Mouse (Mus musculus): ENCODE data around the gene Themis.

Themis gene

GRCm38 (mm10) chr10:28668261-28668660 lies at the start of gene Themis:
TSS of gene Themis (plus strand) at chr10:28668360.
- no peak for DNase-seq (ENCODE audit: low spot score)

GRCm38 (mm10) chr10:28619415-28619814 lies 48.7 kb upstream of the Themis start:
- DNase-seq (ENCODE audit: low spot score), result no peak

GRCm38 (mm10) chr10:28636096-28636495 lies 32.1 kb upstream of the Themis start:
- no peak for DNase-seq (ENCODE audit: low spot score)

- no peak for DNase-seq (ENCODE audit: low spot score)
These were observed 26.3 kb upstream of the Themis start for GRCm38 (mm10) chr10:28641887-28642286.

GRCm38 (mm10) chr10:28647855-28648254 lies 20.3 kb upstream of the Themis start:
- no peak for DNase-seq (ENCODE audit: low spot score)

- no peak for DNase-seq (ENCODE audit: low spot score)
These were observed 18.9 kb upstream of the Themis start for GRCm38 (mm10) chr10:28649109-28649899.

GRCm38 (mm10) chr10:28649900-28650160 lies 18.3 kb upstream of the Themis start:
- DNase-seq (ENCODE audit: low spot score), result no peak

- no peak for DNase-seq (ENCODE audit: low spot score)
These were observed 16.2 kb upstream of the Themis start for GRCm38 (mm10) chr10:28651910-28652309.

GRCm38 (mm10) chr10:28654733-28655132 lies 13.4 kb upstream of the Themis start:
- DNase-seq (ENCODE audit: low spot score), result no peak

- DNase-seq (ENCODE audit: low spot score), result no peak
These were observed 3.0 kb upstream of the Themis start for GRCm38 (mm10) chr10:28665141-28665540.

GRCm38 (mm10) chr10:28673931-28674330 lies 5.8 kb downstream of the Themis start:
- DNase-seq (ENCODE audit: low spot score), result no peak

- no peak for DNase-seq (ENCODE audit: low spot score)
These were observed 7.2 kb downstream of the Themis start for GRCm38 (mm10) chr10:28675337-28675736.

- no peak for DNase-seq (ENCODE audit: low spot score)
These were observed 26.8 kb downstream of the Themis start for GRCm38 (mm10) chr10:28694981-28695380.

GRCm38 (mm10) chr10:28696032-28696431 lies 27.9 kb downstream of the Themis start:
- DNase-seq (ENCODE audit: low spot score), result no peak

GRCm38 (mm10) chr10:28698175-28698574 lies 30.0 kb downstream of the Themis start:
- DNase-seq (ENCODE audit: low spot score), result no peak

GRCm38 (mm10) chr10:28721828-28722227 lies 53.7 kb downstream of the Themis start:
- DNase-seq (ENCODE audit: low spot score), result no peak

- DNase-seq (ENCODE audit: low spot score), result no peak
These were observed 55.1 kb downstream of the Themis start for GRCm38 (mm10) chr10:28723266-28723665.

- peak; percentile 3 for DNase-seq (ENCODE audit: low spot score)
These were observed 62.0 kb downstream of the Themis start for GRCm38 (mm10) chr10:28730122-28730521.

- no peak for DNase-seq (ENCODE audit: low spot score)
These were observed 69.8 kb downstream of the Themis start for GRCm38 (mm10) chr10:28737953-28738352.

- DNase-seq (ENCODE audit: low spot score), result no peak
These were observed 78.3 kb downstream of the Themis start for GRCm38 (mm10) chr10:28746426-28746825.

GRCm38 (mm10) chr10:28753321-28753720 lies 85.2 kb downstream of the Themis start:
- no peak for DNase-seq (ENCODE audit: low spot score)

- DNase-seq (ENCODE audit: low spot score), result no peak
These were observed 86.8 kb downstream of the Themis start for GRCm38 (mm10) chr10:28754927-28755326.

- peak; percentile 0 for DNase-seq (ENCODE audit: low spot score)
These were observed 108.7 kb downstream of the Themis start for GRCm38 (mm10) chr10:28776777-28777402.

GRCm38 (mm10) chr10:28799469-28799868 lies 131.3 kb downstream of the Themis start:
- DNase-seq (ENCODE audit: low spot score), result no peak

All from c-Kit-positive CD71-positive TER-119-positive erythroid progenitor cells, embryonic 14.5 days (primary cell).